Mouse (Mus musculus) layer of hippocampus, adult 11-12 months (tissue): ENCODE measurements around the gene Akt1.

Source experiments
- DNase-seq: peaks from one replicate; pipeline ENCODE4 v3.0.0; 2022; ENCODE audit warnings: low spot score

Gene Akt1

DNA sequence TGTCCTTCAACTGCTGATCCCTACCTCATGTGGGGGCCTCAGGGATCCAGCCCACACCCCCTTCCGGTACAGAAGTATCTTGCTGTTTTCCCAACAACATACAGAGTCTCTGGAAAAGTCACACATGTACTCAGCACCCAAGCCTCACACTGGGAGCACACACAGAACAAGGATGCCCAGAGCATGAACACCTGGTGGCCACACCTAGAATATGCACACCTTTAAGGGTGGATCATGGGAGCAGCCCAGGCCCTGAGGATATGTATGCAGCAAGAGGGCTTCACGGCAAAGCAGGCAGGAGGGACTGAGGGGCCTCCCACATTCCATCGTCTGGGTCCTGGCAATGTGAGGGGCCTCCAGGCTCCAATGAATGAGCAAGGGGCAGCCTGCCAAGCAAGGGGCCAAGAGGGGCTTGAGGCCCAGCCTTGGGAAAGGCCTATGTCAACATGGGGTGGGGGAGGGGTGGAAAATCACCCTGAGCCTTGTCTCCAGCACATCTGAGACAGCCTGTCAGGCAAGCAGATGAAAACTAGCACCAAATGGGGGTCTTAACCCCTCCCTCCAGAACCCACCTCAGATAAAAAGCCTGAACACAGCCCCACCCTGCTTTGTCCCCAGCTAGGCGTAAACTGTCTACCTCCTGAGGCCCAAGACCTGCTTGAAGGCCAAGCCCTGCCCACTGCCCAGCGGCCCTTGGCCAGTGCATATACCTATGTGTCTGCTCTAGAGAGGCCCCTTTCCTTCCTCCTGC, 13.9 kb downstream of the Akt1 start:
- no peak for DNase-seq

DNA sequence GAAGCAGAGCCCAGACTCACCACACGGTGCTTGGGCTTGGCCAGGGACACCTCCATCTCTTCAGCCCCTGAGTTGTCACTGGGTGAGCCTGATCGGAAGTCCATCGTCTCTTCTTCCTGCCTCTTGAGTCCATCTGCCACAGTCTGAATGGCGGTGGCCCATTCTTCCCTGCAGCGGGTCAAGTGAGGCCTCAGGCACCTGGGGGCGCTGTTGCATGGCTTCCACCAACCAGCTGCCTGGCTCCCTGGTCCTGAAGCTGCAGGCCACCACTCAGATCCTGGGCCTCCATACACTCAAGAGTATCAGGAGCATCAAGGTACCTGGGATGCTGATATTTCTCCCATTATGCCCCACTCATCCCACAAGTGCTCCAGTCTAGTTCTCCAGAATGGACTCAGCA, 15.6 kb downstream of the Akt1 start:
- peak; percentile 66 for DNase-seq

GRCm38 (mm10) chr12:112658619-112659018, 16.1 kb downstream of the Akt1 start:
- DNase-seq, result no peak

- DNase-seq, result no peak
These were observed 20.6 kb downstream of the Akt1 start for GRCm38 (mm10) chr12:112654076-112654475.

DNA sequence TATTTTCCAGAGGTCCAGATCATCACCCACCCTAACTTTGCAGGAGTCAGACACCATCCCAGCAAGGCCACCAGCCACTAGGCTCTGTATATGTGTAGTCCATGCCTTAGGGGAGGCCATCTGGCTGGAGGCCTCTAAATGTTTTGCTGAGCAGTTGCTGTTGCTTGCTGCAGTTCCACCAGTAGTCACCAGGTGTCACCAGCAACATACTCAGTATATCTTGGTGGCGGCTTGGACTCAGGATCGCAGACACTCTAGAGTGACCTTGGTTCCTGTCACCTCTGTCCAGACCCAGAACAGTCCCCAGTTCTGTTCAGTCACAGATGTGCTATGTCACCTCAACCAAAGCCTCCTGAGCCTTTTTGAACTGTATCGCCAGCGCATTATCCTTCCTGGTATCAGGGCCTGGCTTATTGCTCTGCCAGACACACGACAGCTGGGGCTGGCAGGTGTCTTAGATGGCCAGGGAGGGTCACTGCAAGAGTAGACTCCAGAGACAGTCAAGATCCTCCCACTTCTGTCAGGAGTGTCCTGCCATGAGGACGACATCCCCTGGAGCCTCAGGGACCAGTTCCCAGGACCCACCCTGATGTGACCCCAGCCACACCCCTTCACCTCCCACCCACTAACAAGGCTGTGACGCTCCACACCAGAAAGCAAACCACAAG, 21.4 kb downstream of the Akt1 start:
- DNase-seq, result peak; percentile 90

DNA sequence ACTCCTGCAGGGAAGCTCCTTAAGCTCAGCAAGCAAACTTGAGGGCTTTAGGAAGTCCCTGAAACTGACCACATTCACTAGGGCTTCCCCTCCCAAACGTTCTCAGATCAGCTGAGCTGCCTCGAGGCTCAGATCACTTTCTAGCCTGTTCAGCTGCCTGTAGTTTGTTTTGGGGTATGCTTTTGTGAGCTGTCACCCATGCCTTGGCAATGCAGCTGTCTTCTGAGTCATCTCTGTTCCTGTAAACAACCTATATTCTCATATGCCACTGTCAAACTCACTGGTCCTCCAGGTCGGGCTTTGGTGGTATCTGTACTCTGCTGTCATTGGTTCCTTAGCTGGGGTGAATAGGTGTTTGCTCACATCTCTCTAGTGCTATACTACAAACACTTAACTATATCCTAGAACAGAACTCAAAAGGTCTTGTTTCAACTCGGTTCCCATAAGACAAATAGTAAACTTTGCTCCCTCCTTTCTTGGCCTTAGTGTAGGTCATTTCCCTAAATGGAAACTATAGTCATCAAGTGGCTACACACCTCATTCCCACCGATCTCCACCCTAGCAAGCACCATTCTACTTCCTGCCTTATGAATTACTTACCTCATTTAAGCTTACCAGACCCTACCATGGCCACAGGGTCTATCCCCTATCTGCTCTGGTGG, 22.8 kb downstream of the Akt1 start:
- DNase-seq, result no peak

DNA sequence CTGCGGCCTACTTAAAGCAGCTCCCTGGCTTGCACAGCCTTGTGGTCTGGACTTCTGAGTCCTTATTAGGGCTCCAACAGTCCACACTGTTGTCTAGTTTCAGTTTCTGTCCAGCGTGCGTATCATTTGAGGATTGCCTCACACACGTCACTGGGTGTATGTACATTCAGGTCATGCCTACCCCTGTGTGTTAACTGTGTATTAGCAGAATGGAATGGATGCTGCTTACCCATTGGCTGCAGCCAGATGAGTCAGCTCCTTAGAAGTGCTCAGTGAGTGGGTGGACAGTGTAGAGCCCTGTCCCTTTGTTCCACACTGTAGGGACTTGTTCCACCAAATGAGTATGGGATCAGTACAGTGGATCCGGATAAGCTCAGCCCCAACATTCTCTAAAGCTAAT, 26.6 kb downstream of the Akt1 start:
- DNase-seq, result no peak

- DNase-seq, result no peak
These were observed 28.5 kb downstream of the Akt1 start for GRCm38 (mm10) chr12:112646139-112646538.

- DNase-seq, result no peak
These were observed 29.7 kb downstream of the Akt1 start for GRCm38 (mm10) chr12:112644855-112645506.

DNA sequence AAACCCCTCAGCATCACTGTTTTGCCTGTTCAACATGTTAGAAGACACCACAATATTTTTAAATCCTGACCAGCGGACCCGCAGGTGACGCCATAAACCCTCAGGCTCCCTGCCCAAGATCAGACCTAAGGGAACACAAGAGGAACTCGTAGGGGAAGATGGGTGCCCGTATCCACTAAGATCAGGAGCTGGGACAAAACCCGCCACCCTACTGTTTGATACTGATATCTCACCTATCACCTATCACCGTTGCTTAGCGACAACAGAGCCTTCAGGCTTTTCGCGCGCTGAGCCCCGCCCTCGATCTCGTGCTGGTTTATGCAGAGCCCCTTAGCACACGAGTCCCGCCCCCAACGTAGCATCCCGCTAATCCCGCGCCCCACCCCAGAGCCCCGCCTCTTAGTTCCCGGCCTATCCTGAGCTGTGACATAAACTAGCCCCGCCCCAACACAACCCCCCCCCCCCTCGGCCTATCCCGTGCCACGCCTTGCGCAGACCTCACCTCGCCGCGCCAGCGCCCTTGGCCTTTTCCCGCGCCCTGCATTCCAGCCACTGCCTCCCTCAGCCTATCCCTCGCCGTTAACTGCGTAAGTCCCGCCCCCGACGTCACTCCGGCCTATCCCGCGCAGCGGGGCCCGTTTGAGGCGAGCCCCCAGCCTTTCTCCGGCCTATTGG, 30.4 kb downstream of the Akt1 start, which contains the start of gene Siva1:
Gene Siva1 (plus strand): TSS at position 500 of the 675 bp plus-strand sequence.
- DNase-seq, result peak; percentile 97

DNA sequence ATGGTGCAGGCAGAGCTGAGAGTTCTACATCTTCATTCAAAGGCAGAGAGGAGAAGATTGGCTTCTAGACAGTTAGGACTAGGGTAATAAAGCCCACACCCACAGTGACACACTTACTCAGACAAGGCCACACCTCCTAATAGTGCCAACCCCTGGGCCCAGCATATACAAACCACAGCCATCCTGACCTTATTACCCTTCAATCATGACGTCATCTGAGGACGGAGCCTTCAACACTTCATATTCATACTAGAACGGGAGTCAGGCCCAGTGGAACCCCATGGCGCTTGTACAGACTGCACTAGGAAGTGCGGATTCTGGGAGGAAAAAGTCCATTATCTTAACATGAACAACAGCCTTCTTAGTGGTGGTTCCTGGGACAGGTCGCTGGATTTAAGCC, 31.6 kb downstream of the Akt1 start:
- no peak for DNase-seq

- DNase-seq, result no peak
These were observed 35.2 kb downstream of the Akt1 start for GRCm38 (mm10) chr12:112639526-112639925.

DNA sequence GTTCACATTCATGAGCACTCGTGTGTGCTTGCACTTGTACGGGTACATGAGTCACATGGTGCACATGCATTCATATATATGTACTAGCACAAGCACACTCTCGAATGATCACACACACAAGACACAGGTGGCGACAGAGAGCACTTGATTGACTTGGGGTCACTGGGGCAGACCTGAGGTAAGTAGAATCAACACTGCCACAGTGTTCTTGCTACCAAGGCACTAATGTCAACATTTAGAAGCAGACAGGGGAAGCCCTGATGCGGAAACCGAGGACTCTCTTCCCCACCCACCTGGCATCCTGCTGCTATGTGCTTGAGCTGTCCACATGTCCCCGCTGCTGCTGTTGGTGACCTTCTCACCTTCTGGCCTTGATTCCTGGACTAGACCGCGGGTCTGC, 41.0 kb downstream of the Akt1 start:
- no peak for DNase-seq

- no peak for DNase-seq
These were observed 41.8 kb downstream of the Akt1 start for GRCm38 (mm10) chr12:112632907-112633306.

DNA sequence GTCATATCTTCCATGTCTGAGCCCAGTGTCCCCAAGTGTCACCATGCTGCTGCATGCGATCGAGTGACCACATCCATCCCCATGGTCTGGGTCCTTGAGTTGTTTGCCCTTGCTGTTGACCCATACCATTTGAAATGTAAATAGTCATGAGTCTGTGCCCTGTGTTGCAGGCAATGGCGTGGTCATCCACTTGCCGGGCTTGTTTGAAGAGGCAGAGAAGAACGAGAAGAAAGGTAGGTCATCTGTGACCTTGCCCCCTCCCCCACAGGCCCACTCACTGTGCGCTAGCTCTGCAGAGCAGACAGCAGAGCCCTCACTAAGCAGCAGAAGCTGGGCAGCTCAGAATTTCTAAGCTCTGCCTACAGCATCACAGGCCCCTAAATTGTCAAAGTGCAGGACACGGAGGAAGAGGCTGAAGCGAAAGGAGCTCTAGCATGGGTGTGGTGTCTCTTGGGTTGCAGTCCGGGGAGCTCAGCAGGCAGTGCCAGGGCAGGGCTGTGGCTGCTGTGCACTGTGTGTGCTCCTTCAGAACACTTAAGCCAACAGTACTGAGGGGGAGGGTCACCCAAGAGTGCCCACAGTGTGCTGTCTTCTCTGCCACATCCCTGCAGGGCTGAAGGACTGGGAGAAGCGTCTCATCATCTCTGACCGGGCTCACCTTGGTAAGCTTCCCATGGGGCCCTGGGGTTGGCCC, 42.5 kb downstream of the Akt1 start:
- DNase-seq, result no peak

DNA sequence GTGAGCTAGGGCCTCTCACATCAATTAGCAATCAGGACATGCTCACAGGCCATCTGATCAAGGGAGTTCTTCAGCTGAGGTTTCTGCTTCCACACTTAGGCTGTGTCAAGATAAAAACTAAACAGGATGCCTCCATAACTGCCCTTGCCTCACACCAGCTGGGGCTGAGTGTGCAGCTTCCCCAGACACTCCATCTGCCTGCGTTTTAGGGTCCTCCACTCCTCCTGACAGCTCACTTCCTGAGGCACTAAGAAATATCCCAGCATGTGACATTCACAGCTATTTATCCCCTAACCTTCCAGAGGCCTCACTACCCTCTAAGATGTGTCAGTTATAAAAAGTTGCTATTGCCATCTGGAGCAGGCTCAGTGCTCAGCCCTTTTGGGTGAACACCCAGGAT, 43.2 kb downstream of the Akt1 start:
- DNase-seq, result no peak

GRCm38 (mm10) chr12:112630796-112631195, 43.9 kb downstream of the Akt1 start:
- DNase-seq, result no peak

DNA sequence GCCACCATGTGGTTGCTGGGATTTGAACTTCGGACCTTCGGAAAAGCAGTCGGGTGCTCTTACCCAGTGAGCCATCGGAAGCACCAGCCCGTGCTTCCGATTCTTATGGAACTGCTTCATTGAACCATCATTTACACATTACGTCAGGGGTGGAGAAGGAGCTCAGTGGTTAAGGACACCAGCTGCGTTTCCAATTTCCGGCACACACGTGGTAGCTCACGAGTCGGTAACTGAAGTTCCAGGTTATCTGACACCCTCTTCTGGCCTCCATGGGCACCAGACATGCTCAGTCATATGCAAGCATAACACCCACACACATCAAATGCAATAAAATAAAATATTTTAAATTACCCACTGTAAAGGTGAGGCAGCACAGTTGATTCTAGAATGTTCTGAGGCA, 44.7 kb downstream of the Akt1 start:
- DNase-seq, result no peak

- DNase-seq, result peak; percentile 72
These were observed 45.6 kb downstream of the Akt1 start for GRCm38 (mm10) chr12:112628928-112629721.

GRCm38 (mm10) chr12:112628197-112628596, 46.5 kb downstream of the Akt1 start:
- DNase-seq, result no peak
